Mouse (Mus musculus): ENCODE data around the gene Mpz. TPM values are rescaled to one million over a fixed set of nuclear protein-coding genes. Genes with fewer than 3 reads are reported as not detected.

The Mpz gene
- polyA plus RNA-seq, 1 experiment from 2014 or later = not detected

DNA sequence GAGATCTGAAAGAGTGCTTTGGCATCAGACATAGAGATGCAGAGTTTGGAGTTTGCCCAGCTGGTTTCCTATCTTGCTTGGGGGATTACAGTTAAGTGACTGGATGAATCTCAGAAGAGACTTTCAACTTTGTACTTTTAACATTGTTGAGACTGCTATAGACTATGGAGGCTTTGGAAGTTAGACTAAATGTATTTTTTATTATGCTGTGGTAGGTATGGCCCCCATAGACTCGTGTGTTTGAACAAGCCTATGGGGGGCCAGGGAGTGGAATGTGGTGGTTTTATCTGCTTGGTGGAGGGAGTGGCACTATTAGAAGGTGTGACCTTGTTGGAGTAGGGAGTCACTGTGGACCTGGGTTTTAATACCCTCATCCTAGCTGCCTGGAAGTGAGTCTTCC lies 49.0 kb downstream of the Mpz start:
- WGBS = 56% methylated on average over 1 of the region's 1 CpGs
- Histone ChIP-seq H3K4me2 (ENCODE audit: low read depth, low read length) (no peak overlapping the region), H3K4me1 (ENCODE audit: control insufficient read depth, insufficient read depth, low read length) (peaks cover 9% of the 10 kb centered on the region), H3K36me3 (ENCODE audit: control insufficient read depth, insufficient read depth, low read length) (no peaks in the 10 kb centered on the region), H3K27me3 (ENCODE audit: control insufficient read depth, insufficient read depth, low read length) (peaks cover 5% of the 10 kb centered on the region; the same call in 1 of the 2 replicates), H3K27ac (ENCODE audit: low read depth, low read length) (no peak overlapping the region), H3K4me3 (ENCODE audit: low read depth, low read length) (no peak overlapping the region), H3K9ac (replicated peaks; ENCODE audit: low read depth, low read length) (no peak overlapping the region), H3K9me3 (ENCODE audit: control insufficient read depth, low read length) (no peaks in the 10 kb centered on the region)
- no peak for ATAC-seq (ENCODE audit: low read depth)

DNA sequence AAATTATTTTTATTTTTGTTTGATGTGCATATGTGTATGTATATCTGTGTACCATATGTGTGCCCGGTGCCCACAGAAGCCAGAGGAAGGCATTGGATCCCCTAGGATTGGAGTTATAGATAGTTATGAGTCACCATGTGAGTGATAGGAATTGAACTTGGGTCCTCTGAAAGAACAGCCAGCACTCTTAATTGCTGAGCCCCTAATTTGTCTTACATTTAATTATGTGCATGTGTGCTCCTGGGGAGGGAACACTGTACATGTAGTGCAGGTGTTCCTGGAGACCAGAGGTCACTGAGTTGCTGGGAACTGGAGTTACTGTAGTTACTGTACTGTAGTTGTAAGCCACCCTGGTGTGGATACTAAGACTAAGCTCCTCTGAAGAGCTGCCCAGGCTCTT lies 50.3 kb downstream of the Mpz start:
- no peaks in the 10 kb centered on the region for H3K36me3 ChIP-seq (ENCODE audit: control insufficient read depth, insufficient read depth, low read length)
- peaks cover 3% of the 10 kb centered on the region; the same call in 1 of the 2 replicates for H3K27me3 ChIP-seq (ENCODE audit: control insufficient read depth, insufficient read depth, low read length)
- no peak overlapping the region for H3K4me2 ChIP-seq (ENCODE audit: low read depth, low read length)
- H3K9ac ChIP-seq (replicated peaks; ENCODE audit: low read depth, low read length) = no peak overlapping the region
- no peak overlapping the region for H3K27ac ChIP-seq (ENCODE audit: low read depth, low read length)
- ATAC-seq (ENCODE audit: low read depth) = no peak
- no peak overlapping the region for H3K4me3 ChIP-seq (ENCODE audit: low read depth, low read length)
- WGBS = 100% methylated on average over 1 of the region's 1 CpGs
- H3K4me1 ChIP-seq (ENCODE audit: control insufficient read depth, insufficient read depth, low read length) = peaks cover 2% of the 10 kb centered on the region
- no peaks in the 10 kb centered on the region for H3K9me3 ChIP-seq (ENCODE audit: control insufficient read depth, low read length)

DNA sequence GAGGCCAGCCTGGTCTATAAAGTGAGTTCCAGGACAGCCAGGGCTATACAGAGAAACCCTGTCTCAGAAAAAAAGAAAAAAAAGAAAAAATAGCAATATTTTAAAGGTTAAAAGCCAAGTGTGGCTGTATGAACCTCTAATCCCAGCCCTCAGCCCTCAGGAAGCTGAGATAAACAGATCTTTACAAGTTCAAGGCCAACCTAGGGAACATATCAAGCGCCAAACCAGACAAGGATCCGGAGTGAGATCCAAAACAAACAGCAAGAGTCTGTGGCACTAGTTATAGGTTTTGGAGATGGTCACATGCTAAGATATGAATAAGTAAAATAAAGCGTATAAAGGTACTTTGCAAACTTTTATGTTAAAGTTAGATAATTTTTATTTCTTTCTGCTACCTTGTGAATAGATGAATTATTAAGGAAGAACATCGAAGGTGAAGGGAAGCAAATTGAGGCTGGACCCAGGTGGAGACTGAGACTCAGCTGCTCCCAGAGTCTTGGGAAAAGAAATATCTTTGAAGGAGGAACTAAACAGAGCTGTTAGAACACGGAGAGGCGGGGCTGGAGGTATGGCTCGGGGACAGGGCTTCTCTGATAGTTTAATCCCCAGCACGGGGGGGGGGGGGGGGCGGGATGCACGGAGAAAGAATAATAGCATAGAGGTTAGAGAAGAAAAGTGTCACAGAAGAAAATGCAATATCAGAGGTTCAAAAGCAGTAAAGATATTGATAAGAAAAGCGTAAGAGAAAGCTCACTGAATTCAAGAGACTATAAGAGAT lies 53.1 kb downstream of the Mpz start:
- Histone ChIP-seq H3K9me3 (ENCODE audit: control insufficient read depth, low read length) (no peaks in the 10 kb centered on the region), H3K36me3 (ENCODE audit: control insufficient read depth, insufficient read depth, low read length) (no peaks in the 10 kb centered on the region), H3K9ac (replicated peaks; ENCODE audit: low read depth, low read length) (no peak overlapping the region), H3K27ac (ENCODE audit: low read depth, low read length) (no peak overlapping the region), H3K4me1 (ENCODE audit: control insufficient read depth, insufficient read depth, low read length) (no peaks in the 10 kb centered on the region), H3K27me3 (ENCODE audit: control insufficient read depth, insufficient read depth, low read length) (no peaks in the 10 kb centered on the region), H3K4me3 (ENCODE audit: low read depth, low read length) (no peak overlapping the region), H3K4me2 (ENCODE audit: low read depth, low read length) (no peak overlapping the region)
- no peak for ATAC-seq (ENCODE audit: low read depth)
- 58% methylated on average over 11 of the region's 11 CpGs for WGBS

DNA sequence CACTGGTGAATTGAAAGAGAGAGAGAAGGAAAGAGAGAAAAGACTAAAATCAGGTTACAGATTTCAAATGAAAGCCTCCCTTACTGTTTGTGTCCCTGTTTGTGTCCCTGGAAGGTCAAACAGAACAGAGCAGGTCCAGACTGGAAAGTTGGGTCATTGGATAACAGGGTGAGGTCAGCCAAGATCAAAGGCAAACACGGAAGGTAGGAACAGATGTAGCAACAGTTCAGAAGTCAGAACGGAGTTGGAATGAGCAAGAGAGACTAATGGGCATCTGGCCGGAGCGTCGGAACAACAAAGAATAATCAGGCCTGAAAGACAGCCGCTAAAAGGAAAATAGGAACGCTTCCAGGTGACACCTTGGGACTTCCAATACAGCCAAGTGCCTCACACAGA lies 53.7 kb downstream of the Mpz start:
- H3K9ac ChIP-seq (replicated peaks; ENCODE audit: low read depth, low read length) = no peak overlapping the region
- H3K4me1 ChIP-seq (ENCODE audit: control insufficient read depth, insufficient read depth, low read length) = no peaks in the 10 kb centered on the region
- no peak overlapping the region for H3K4me2 ChIP-seq (ENCODE audit: low read depth, low read length)
- ATAC-seq (ENCODE audit: low read depth) = no peak
- H3K36me3 ChIP-seq (ENCODE audit: control insufficient read depth, insufficient read depth, low read length) = no peaks in the 10 kb centered on the region
- no peaks in the 10 kb centered on the region for H3K27me3 ChIP-seq (ENCODE audit: control insufficient read depth, insufficient read depth, low read length)
- 70% methylated on average over 7 of the region's 7 CpGs for WGBS
- H3K4me3 ChIP-seq (ENCODE audit: low read depth, low read length) = no peak overlapping the region
- H3K27ac ChIP-seq (ENCODE audit: low read depth, low read length) = no peak overlapping the region
- H3K9me3 ChIP-seq (ENCODE audit: control insufficient read depth, low read length) = no peaks in the 10 kb centered on the region

DNA sequence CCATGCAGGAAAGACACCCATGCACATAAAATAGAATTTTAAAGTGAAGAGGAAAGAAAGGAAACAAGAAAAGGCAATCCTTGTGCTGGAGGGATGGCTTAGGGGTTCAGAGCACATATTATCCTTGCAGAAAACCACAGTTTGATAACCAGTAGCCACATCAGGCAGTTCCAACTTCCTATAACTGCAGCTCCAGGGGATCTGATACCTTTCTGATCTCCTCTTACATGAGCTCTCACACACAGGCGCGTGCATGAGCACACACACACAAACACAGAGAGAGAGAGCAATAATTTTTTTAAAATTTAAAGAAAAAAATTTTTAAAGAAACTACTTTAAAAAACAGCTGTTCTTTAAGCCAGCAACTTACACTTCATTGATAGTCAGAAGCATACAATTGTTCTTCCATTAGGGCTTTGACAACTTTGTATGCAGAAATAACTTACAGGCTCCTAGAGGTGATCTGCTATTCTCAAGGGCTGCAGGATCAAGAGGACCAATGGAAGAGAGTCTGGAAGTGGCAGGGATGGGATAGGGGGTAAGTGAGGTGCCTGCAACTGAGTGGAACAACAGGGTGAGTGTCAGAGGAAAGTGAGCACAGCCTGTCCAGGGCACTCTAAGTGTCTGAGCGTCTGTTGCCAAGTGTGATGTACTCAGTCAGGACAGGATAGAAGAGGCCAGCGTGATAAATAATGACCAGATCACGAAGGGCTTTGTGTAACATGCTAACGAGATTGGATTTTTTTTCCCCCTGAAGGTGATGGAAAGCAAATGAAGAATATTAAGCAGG lies 55.4 kb downstream of the Mpz start:
- ATAC-seq (ENCODE audit: low read depth) = no peak
- H3K27me3 ChIP-seq (ENCODE audit: control insufficient read depth, insufficient read depth, low read length) = no peaks in the 10 kb centered on the region
- no peaks in the 10 kb centered on the region for H3K9me3 ChIP-seq (ENCODE audit: control insufficient read depth, low read length)
- H3K4me3 ChIP-seq (ENCODE audit: low read depth, low read length) = no peak overlapping the region
- H3K4me2 ChIP-seq (ENCODE audit: low read depth, low read length) = no peak overlapping the region
- H3K9ac ChIP-seq (replicated peaks; ENCODE audit: low read depth, low read length) = no peak overlapping the region
- no peaks in the 10 kb centered on the region for H3K4me1 ChIP-seq (ENCODE audit: control insufficient read depth, insufficient read depth, low read length)
- no peaks in the 10 kb centered on the region for H3K36me3 ChIP-seq (ENCODE audit: control insufficient read depth, insufficient read depth, low read length)
- WGBS = 65% methylated on average over 6 of the region's 6 CpGs
- no peak overlapping the region for H3K27ac ChIP-seq (ENCODE audit: low read depth, low read length)

DNA sequence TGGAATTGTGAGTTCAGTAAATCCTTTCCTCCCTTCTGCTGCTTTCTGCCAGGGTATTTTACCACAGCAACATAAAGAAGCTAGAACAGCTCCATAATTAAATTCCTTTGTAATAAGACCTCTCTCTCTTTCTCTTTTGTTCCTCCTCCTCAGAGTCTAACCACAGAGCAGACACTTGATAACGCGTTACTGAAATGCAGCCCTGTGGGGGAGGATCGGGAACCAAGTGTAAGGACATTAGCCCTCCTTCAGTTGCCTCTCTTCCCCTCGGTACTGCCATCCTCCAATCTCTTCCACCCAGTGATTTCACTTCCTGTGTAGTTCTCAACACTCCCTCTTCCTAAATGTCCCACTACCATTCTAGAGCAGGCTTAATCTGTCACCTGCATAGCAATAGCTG lies 58.9 kb downstream of the Mpz start:
- H3K9me3 ChIP-seq (ENCODE audit: control insufficient read depth, low read length) = no peaks in the 10 kb centered on the region
- 29% methylated on average over 4 of the region's 4 CpGs for WGBS
- no peak overlapping the region for H3K9ac ChIP-seq (replicated peaks; ENCODE audit: low read depth, low read length)
- no peak overlapping the region for H3K4me3 ChIP-seq (ENCODE audit: low read depth, low read length)
- no peak for ATAC-seq (ENCODE audit: low read depth)
- H3K27me3 ChIP-seq (ENCODE audit: control insufficient read depth, insufficient read depth, low read length) = no peaks in the 10 kb centered on the region
- no peaks in the 10 kb centered on the region for H3K4me1 ChIP-seq (ENCODE audit: control insufficient read depth, insufficient read depth, low read length)
- no peak overlapping the region for H3K4me2 ChIP-seq (ENCODE audit: low read depth, low read length)
- no peaks in the 10 kb centered on the region for H3K36me3 ChIP-seq (ENCODE audit: control insufficient read depth, insufficient read depth, low read length)
- no peak overlapping the region for H3K27ac ChIP-seq (ENCODE audit: low read depth, low read length)

Other genes with a start within 250 kb of the Mpz start
- gene Fcrlb, start 237.8 kb upstream of the Mpz start, polyA plus RNA-seq (2014; fragmentation: Nextera tagmentation; extraction: Ambion mirVana) = 0.70 and 1.2 TPM in 2 replicates
- not detected in 2 replicates for gene Fcrla, start 223.1 kb upstream of the Mpz start, polyA plus RNA-seq (2014; fragmentation: Nextera tagmentation; extraction: Ambion mirVana)
- gene Fcgr2b, start 174.2 kb upstream of the Mpz start, polyA plus RNA-seq (2014; fragmentation: Nextera tagmentation; extraction: Ambion mirVana) = 0.20 and 0.75 TPM in 2 replicates
- gene Fcgr4, start 131.8 kb upstream of the Mpz start, polyA plus RNA-seq (2014; fragmentation: Nextera tagmentation; extraction: Ambion mirVana) = 0.49 TPM in 1 of 2 replicates, not detected in the other
- 5.5 and 8.8 TPM in 2 replicates for gene Fcgr3, start 85.8 kb upstream of the Mpz start, polyA plus RNA-seq (2014; fragmentation: Nextera tagmentation; extraction: Ambion mirVana)
- 2.4 and 5.0 TPM in 2 replicates for gene Cfap126, start 36.8 kb upstream of the Mpz start, polyA plus RNA-seq (2014; fragmentation: Nextera tagmentation; extraction: Ambion mirVana)
- 297 and 334 TPM in 2 replicates for gene Sdhc, start 108 bp upstream of the Mpz start, polyA plus RNA-seq (2014; fragmentation: Nextera tagmentation; extraction: Ambion mirVana)
- 31.8 and 41.6 TPM in 2 replicates for gene Pcp4l1, start 45.6 kb downstream of the Mpz start, polyA plus RNA-seq (2014; fragmentation: Nextera tagmentation; extraction: Ambion mirVana)
- 0.20 and 0.32 TPM in 2 replicates for gene Nr1i3, start 63.3 kb downstream of the Mpz start, polyA plus RNA-seq (2014; fragmentation: Nextera tagmentation; extraction: Ambion mirVana)
- gene Tomm40l, start 71.8 kb downstream of the Mpz start, polyA plus RNA-seq (2014; fragmentation: Nextera tagmentation; extraction: Ambion mirVana) = 41.5 and 45.5 TPM in 2 replicates
- 7.9 and 8.2 TPM in 2 replicates for gene Apoa2, start 74.3 kb downstream of the Mpz start, polyA plus RNA-seq (2014; fragmentation: Nextera tagmentation; extraction: Ambion mirVana)
- 10.2 and 33.2 TPM in 2 replicates for gene Fcer1g, start 83.7 kb downstream of the Mpz start, polyA plus RNA-seq (2014; fragmentation: Nextera tagmentation; extraction: Ambion mirVana)
- gene Adamts4, start 99.7 kb downstream of the Mpz start, polyA plus RNA-seq (2014; fragmentation: Nextera tagmentation; extraction: Ambion mirVana) = 1.3 and 2.6 TPM in 2 replicates
- gene Ndufs2, start 100.7 kb downstream of the Mpz start, polyA plus RNA-seq (2014; fragmentation: Nextera tagmentation; extraction: Ambion mirVana) = 234 and 253 TPM in 2 replicates
- gene B4galt3, start 119.6 kb downstream of the Mpz start, polyA plus RNA-seq (2014; fragmentation: Nextera tagmentation; extraction: Ambion mirVana) = 96.5 and 98.1 TPM in 2 replicates
- gene Ppox, start 130.5 kb downstream of the Mpz start, polyA plus RNA-seq (2014; fragmentation: Nextera tagmentation; extraction: Ambion mirVana) = 49.2 and 51.2 TPM in 2 replicates
- 76.8 and 87.9 TPM in 2 replicates for gene Usp21, start 137.3 kb downstream of the Mpz start, polyA plus RNA-seq (2014; fragmentation: Nextera tagmentation; extraction: Ambion mirVana)
- 116 and 124 TPM in 2 replicates for gene Ufc1, start 144.3 kb downstream of the Mpz start, polyA plus RNA-seq (2014; fragmentation: Nextera tagmentation; extraction: Ambion mirVana)
- gene Dedd, start 178.4 kb downstream of the Mpz start, polyA plus RNA-seq (2014; fragmentation: Nextera tagmentation; extraction: Ambion mirVana) = 48.0 and 49.7 TPM in 2 replicates
- gene Nit1, start 194.9 kb downstream of the Mpz start, polyA plus RNA-seq (2014; fragmentation: Nextera tagmentation; extraction: Ambion mirVana) = 40.2 and 43.5 TPM in 2 replicates
- 58.1 and 67.6 TPM in 2 replicates for gene Pfdn2, start 195.0 kb downstream of the Mpz start, polyA plus RNA-seq (2014; fragmentation: Nextera tagmentation; extraction: Ambion mirVana)
- gene Klhdc9, start 210.1 kb downstream of the Mpz start, polyA plus RNA-seq (2014; fragmentation: Nextera tagmentation; extraction: Ambion mirVana) = 3.2 and 5.3 TPM in 2 replicates
- 2.2 and 2.8 TPM in 2 replicates for gene Nectin4, start 219.4 kb downstream of the Mpz start, polyA plus RNA-seq (2014; fragmentation: Nextera tagmentation; extraction: Ambion mirVana)
- 0.25 and 0.61 TPM in 2 replicates for gene Arhgap30, start 238.2 kb downstream of the Mpz start, polyA plus RNA-seq (2014; fragmentation: Nextera tagmentation; extraction: Ambion mirVana)

Measured in neural tube, embryonic 14.5 days (tissue).